Mouse (Mus musculus): ENCODE results near the gene Ncf1.
A peak's percentile ranks its signal among the peaks of the same experiment; 100 is the strongest.

Ncf1 gene

GRCm38 (mm10) chr5:134209931-134210554, 19.4 kb downstream of the Ncf1 start:
- DNase-seq (ENCODE audit: low read depth, low spot score) = no peak

GRCm38 (mm10) chr5:134206721-134207120, 22.7 kb downstream of the Ncf1 start:
- no peak for DNase-seq (ENCODE audit: low read depth, low spot score)

GRCm38 (mm10) chr5:134193664-134194063, 35.8 kb downstream of the Ncf1 start:
- DNase-seq (ENCODE audit: low read depth, low spot score) = no peak

- peak; percentile 45 for DNase-seq (ENCODE audit: low read depth, low spot score)
Observed at GRCm38 (mm10) chr5:134188571-134188970, 40.9 kb downstream of the Ncf1 start.

- DNase-seq (ENCODE audit: low read depth, low spot score) = peak; percentile 91
Observed at GRCm38 (mm10) chr5:134186961-134187731, 42.3 kb downstream of the Ncf1 start.

GRCm38 (mm10) chr5:134186059-134186458, 43.4 kb downstream of the Ncf1 start:
- DNase-seq (ENCODE audit: low read depth, low spot score) = no peak

- peak; percentile 100 for DNase-seq (ENCODE audit: low read depth, low spot score)
Observed at GRCm38 (mm10) chr5:134183880-134184808, 45.3 kb downstream of the Ncf1 start, which contains the start of gene Gtf2ird2. Gene Gtf2ird2, plus strand, starts transcription at chr5:134184019.

GRCm38 (mm10) chr5:134183162-134183561, 46.3 kb downstream of the Ncf1 start:
- no peak for DNase-seq (ENCODE audit: low read depth, low spot score)

- no peak for DNase-seq (ENCODE audit: low read depth, low spot score)
Observed at GRCm38 (mm10) chr5:134182735-134183134, 46.7 kb downstream of the Ncf1 start.

- no peak for DNase-seq (ENCODE audit: low read depth, low spot score)
Observed at GRCm38 (mm10) chr5:134182172-134182571, 47.3 kb downstream of the Ncf1 start.

GRCm38 (mm10) chr5:134179871-134180270, 49.6 kb downstream of the Ncf1 start:
- DNase-seq (ENCODE audit: low read depth, low spot score) = peak; percentile 94

- DNase-seq (ENCODE audit: low read depth, low spot score) = no peak
Observed at GRCm38 (mm10) chr5:134178536-134178935, 50.9 kb downstream of the Ncf1 start.

GRCm38 (mm10) chr5:134176169-134176881, 53.1 kb downstream of the Ncf1 start, which contains the start of gene Rcc1l:
Gene Rcc1l, minus strand, starts transcription at chr5:134176774.
- peak; percentile 93 for DNase-seq (ENCODE audit: low read depth, low spot score)

- no peak for DNase-seq (ENCODE audit: low read depth, low spot score)
Observed at GRCm38 (mm10) chr5:134175696-134176095, 53.7 kb downstream of the Ncf1 start.

GRCm38 (mm10) chr5:134173206-134173605, 56.2 kb downstream of the Ncf1 start:
- peak; percentile 67 for DNase-seq (ENCODE audit: low read depth, low spot score)

GRCm38 (mm10) chr5:134170167-134170566, 59.3 kb downstream of the Ncf1 start:
- DNase-seq (ENCODE audit: low read depth, low spot score) = no peak
